Mouse (Mus musculus) ES-Bruce4 (cell line): ENCODE measurements around the gene Slc44a4.

Source experiments
- CTCF ChIP-seq: IDR thresholded peaks from one replicate; pipeline ENCODE4 v1.8.1; 2011; ENCODE audit warnings: low read depth, low read length
- EP300 ChIP-seq: IDR thresholded peaks from 2 replicates; pipeline ENCODE4 v1.6.1; 2011; ENCODE audit warnings: low read depth, low read length; ENCODE audit not compliant: insufficient read depth
- POLR2A ChIP-seq: IDR thresholded peaks from one replicate; pipeline ENCODE4 v1.8.1; 2011; ENCODE audit warnings: low read length; ENCODE audit not compliant: insufficient read depth

DNA sequence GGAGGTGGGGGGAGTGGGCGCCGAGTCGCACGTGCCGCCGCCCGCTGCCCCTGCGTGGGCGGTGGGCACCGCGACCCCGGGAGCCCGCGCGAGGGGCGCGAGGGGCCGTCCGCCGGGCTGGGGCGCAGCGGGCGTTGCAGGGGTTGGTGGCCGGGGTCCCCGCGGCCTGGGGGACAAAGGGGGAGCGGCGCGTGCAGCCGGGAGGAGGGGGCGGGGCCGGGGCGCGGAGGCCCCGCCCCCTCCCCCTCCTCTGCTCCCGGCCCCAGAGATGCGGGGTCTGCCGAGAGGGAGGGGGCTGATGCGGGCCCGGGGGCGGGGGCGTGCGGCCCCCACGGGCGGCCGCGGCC is 15.6 kb upstream of the Slc44a4 start:
- TF ChIP-seq CTCF (no peak), POLR2A (no peak), EP300 (no peak)
